Mouse (Mus musculus) liver, adult 2 months (tissue): ENCODE measurements around the gene Pcbp4. TPM values are rescaled to one million over a fixed set of nuclear protein-coding genes. Genes with fewer than 3 reads are reported as not detected.

Experiments used
- DNase-seq: peaks from one replicate; pipeline ENCODE4 v3.0.0-alpha.2; 2011; ENCODE audit warnings: low read depth, low spot score; ENCODE audit errors: extremely low read depth
- H3K27ac ChIP-seq: fragments of 200-500 bp; replicated peaks from 2 replicates; pipeline ENCODE4 v1.5.1; 2012; ENCODE audit warnings: low read depth, mild to moderate bottlenecking, control low read depth, inconsistent platforms, low read length; ENCODE audit not compliant: insufficient read depth
- H3K27me3 ChIP-seq: fragments of 200-500 bp; 2 replicates; pipeline ENCODE4 v1.6.1; 2012; ENCODE audit warnings: mild to moderate bottlenecking, moderate library complexity, low read length, inconsistent platforms; ENCODE audit not compliant: control insufficient read depth, insufficient read depth
- H3K36me3 ChIP-seq: fragments of 200-500 bp; 2 replicates; pipeline ENCODE4 v1.6.1; 2012; ENCODE audit warnings: low read length, inconsistent platforms; ENCODE audit not compliant: control insufficient read depth, insufficient read depth
- H3K4me1 ChIP-seq: fragments of 200-500 bp; 2 replicates; pipeline ENCODE4 v1.6.1; 2011; ENCODE audit warnings: low read length; ENCODE audit not compliant: control insufficient read depth, insufficient read depth
- H3K4me3 ChIP-seq: fragments of 200-500 bp; 2 replicates; pipeline ENCODE4 v1.5.1; 2011; ENCODE audit warnings: low read depth, mild to moderate bottlenecking, control low read depth, low read length, moderate library complexity; ENCODE audit not compliant: insufficient read depth
- H3K79me2 ChIP-seq: fragments of 200-500 bp; 2 replicates; pipeline ENCODE4 v1.6.1; 2012; ENCODE audit warnings: inconsistent platforms, mild to moderate bottlenecking, low read length, moderate library complexity; ENCODE audit not compliant: control insufficient read depth, insufficient read depth
- H3K9ac ChIP-seq: fragments of 200-500 bp; 2 replicates; pipeline ENCODE4 v1.6.1; 2012; ENCODE audit warnings: low read depth, mild to moderate bottlenecking, control low read depth, inconsistent platforms, low read length
- CTCF ChIP-seq: fragments of 200-500 bp; IDR thresholded peaks from 2 replicates; pipeline ENCODE4 v1.5.1; 2011; ENCODE audit warnings: low read depth, low read length, control low read depth
- POLR2A ChIP-seq: fragments of 200-500 bp; IDR thresholded peaks from 2 replicates; pipeline ENCODE4 v1.6.1; 2011; ENCODE audit warnings: low read length, control low read depth; ENCODE audit not compliant: insufficient read depth; ENCODE audit errors: extremely low read depth
- WGBS: fragments of 180-500 bp; shearing (Covaris S2); methylation state at CpG from one replicate; pipeline ENCODE4 v1.1.7; 2018; 5-methylcytosine and 5-hydroxymethylcytosine counted together
- polyA plus RNA-seq: library from polyadenylated mRNA; depleted of rRNA; stranded (reverse); fragments of >200 nt; gene quantifications from 2 replicates; pipeline ENCODE4 v1.2.3, GENCODE M21; 2012; rRNA removed
- total RNA-seq: library from RNA; depleted of rRNA; stranded (reverse); fragments of >200 nt; gene quantifications from 2 replicates; pipeline ENCODE4 v1.2.3, GENCODE M21; 2014; rRNA removed

The Pcbp4 gene
- total and polyA plus RNA-seq, 2 experiments: 15.9 to 52.5 TPM

- no peak within 1 kb of the TSS for H3K4me3 ChIP-seq
- peaks cover 3% of the 10 kb centered on the region; the same call in 1 of the 2 replicates for H3K27me3 ChIP-seq
- H3K79me2 ChIP-seq: no peaks in the 10 kb centered on the region
- TF ChIP-seq CTCF: no peak
- no peak for TF ChIP-seq POLR2A
- DNase-seq: no peak
- WGBS: 90% methylated on average over 6 of the region's 6 CpGs
- H3K9ac ChIP-seq: no peak within 1 kb of the TSS
- no peaks in the 10 kb centered on the region for H3K36me3 ChIP-seq
- H3K4me1 ChIP-seq: no peaks in the 10 kb centered on the region
- no peak within 1 kb of the TSS for H3K27ac ChIP-seq
Observed at GRCm38 (mm10) chr9:106499667-106500066, 46.6 kb downstream of the Pcbp4 start, which contains the start of gene Iqcf1. Gene Iqcf1, plus strand, starts transcription at chr9:106499967.

GRCm38 (mm10) chr9:106501846-106502245, 48.8 kb downstream of the Pcbp4 start:
- Histone ChIP-seq H3K36me3 (no peaks in the 10 kb centered on the region), H3K9ac (no peak overlapping the region), H3K4me3 (no peak overlapping the region), H3K27ac (no peak overlapping the region), H3K79me2 (no peaks in the 10 kb centered on the region), H3K4me1 (no peaks in the 10 kb centered on the region), H3K27me3 (peaks cover 3% of the 10 kb centered on the region; the same call in 1 of the 2 replicates)
- no peak for TF ChIP-seq POLR2A
- no peak for TF ChIP-seq CTCF
- DNase-seq: no peak
- WGBS: 91% methylated on average over 22 of the region's 22 CpGs

DNA sequence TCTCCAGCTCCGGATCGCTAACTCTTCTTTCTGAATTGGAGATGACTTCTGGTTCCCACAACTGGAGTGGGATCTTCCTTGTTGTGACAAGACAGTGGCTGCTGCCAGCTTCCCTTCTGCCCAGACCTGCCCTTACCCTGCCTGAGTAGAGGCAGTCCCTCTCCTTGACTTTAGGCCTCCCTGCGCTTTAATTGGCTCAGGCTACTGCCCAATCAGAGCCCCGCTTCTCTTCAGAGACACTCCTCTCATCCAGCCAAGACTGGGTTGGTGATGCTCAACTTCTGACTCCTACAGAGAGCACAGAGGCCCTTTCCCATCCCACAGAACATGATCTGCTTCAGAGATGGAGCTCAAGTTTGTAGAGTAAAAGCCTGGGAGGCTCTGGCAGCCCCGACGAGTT, 51.2 kb downstream of the Pcbp4 start:
- Histone ChIP-seq H3K4me1 (no peaks in the 10 kb centered on the region), H3K27ac (no peak overlapping the region), H3K27me3 (peaks cover 3% of the 10 kb centered on the region; the same call in 1 of the 2 replicates), H3K4me3 (no peak overlapping the region), H3K36me3 (no peaks in the 10 kb centered on the region), H3K79me2 (no peaks in the 10 kb centered on the region), H3K9ac (no peak overlapping the region)
- DNase-seq: no peak
- 86% methylated on average over 6 of the region's 6 CpGs for WGBS
- TF ChIP-seq CTCF (no peak), POLR2A (no peak)

DNA sequence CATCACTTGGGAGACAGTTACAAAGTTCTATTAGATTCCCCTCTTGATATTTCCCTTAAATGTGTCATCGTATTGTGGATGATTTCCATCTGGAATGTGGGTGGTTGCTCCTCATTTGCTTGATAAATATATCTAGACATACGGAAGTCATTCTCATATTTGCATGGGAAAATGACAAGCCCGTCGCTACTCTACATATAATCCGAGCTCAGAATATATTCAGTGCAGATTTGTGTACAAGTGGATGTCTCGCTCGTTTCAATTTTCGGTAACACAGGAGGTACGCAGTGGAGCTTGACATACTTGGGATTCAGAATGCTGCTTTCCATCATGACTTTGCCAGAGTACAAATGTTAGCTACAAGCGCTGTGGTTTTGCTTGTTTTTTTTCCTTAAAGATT, 56.3 kb downstream of the Pcbp4 start:
- Histone ChIP-seq H3K4me3 (no peak overlapping the region), H3K36me3 (no peaks in the 10 kb centered on the region), H3K9ac (no peak overlapping the region), H3K4me1 (no peaks in the 10 kb centered on the region), H3K27ac (no peak overlapping the region), H3K79me2 (no peaks in the 10 kb centered on the region), H3K27me3 (no peaks in the 10 kb centered on the region)
- no peak for DNase-seq
- TF ChIP-seq POLR2A: no peak
- TF ChIP-seq CTCF: no peak
- 94% methylated on average over 10 of the region's 10 CpGs for WGBS

DNA sequence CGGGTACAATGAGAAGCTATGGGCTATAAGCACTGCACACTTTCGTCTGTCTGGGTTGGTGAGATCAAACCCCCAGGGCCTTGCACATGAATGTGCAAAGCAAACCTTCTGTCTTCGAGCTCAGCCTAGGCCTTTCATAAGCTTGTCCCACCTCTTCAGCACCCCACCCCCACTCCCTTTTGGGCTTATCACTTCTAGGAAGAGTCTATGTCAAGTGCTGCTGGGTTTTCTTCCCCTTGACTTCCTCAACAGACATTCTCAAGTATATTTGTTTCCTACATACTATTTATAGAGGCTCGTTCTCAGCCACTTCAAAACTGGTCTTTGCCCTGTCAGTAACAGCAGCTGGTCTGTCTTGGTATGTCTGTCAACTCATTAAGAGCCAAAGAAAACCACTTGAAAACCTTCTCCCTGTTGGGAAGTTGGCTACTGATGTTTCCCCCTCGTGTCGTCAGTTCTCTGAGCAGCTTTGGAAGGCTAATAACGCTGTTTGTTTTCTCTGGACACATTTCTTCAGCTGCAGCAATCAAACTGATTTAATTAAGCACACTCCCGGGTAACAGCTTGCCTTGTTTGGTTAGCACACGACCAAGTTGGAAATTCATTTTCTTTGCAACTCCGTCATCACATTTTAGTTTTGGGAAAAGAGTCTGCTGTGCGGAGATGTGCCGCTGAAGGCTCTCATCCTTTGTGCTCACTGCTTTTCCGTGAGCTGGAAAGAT, 59.8 kb downstream of the Pcbp4 start:
- DNase-seq: no peak
- Histone ChIP-seq H3K4me1 (no peaks in the 10 kb centered on the region), H3K36me3 (no peaks in the 10 kb centered on the region), H3K9ac (no peak overlapping the region), H3K27me3 (no peaks in the 10 kb centered on the region), H3K27ac (no peak overlapping the region), H3K4me3 (no peak overlapping the region), H3K79me2 (no peaks in the 10 kb centered on the region)
- no peak for TF ChIP-seq POLR2A
- no peak for TF ChIP-seq CTCF
- 68% methylated on average over 13 of the region's 13 CpGs for WGBS

DNA sequence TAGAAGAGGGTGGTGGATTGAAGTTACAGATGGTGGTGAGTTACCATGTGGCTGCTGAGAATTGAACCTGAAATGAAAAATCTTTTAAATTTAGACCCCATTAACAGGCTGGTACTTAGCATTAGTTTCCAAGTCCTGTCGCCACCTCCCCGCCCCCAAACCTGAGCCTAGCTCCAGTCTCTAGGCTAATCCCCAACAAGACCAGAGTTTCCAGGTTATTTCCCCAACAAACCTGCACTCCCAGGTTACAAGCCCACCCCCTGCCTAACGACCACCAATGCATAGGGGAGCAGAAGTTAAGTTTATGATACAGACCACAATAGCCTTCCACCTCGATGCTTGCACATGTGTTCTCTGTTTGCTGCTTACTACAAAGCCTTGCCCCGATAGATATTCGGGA, 60.5 kb downstream of the Pcbp4 start:
- H3K4me1 ChIP-seq: no peaks in the 10 kb centered on the region
- no peaks in the 10 kb centered on the region for H3K27me3 ChIP-seq
- TF ChIP-seq CTCF (no peak), POLR2A (no peak)
- H3K9ac ChIP-seq: no peak overlapping the region
- H3K36me3 ChIP-seq: no peaks in the 10 kb centered on the region
- WGBS: 87% methylated on average over 6 of the region's 6 CpGs
- no peak overlapping the region for H3K4me3 ChIP-seq
- no peaks in the 10 kb centered on the region for H3K79me2 ChIP-seq
- no peak overlapping the region for H3K27ac ChIP-seq
- no peak for DNase-seq

Other genes with a start within 250 kb of the Pcbp4 start
- gene Tlr9, start 230.7 kb upstream of the Pcbp4 start, total RNA-seq: 0.18 and 0.27 TPM in 2 replicates
- gene Tlr9, start 230.7 kb upstream of the Pcbp4 start, polyA plus RNA-seq: 0.37 and 0.61 TPM in 2 replicates
- 270 and 285 TPM in 2 replicates for gene Alas1, start 204.6 kb upstream of the Pcbp4 start, total RNA-seq
- gene Alas1, start 204.6 kb upstream of the Pcbp4 start, polyA plus RNA-seq: 530 and 649 TPM in 2 replicates
- 1.8 and 3.2 TPM in 2 replicates for gene Poc1a, start 172.2 kb upstream of the Pcbp4 start, total RNA-seq
- 3.1 and 3.9 TPM in 2 replicates for gene Poc1a, start 172.2 kb upstream of the Pcbp4 start, polyA plus RNA-seq
- 1.8 and 2.5 TPM in 2 replicates for gene Dusp7, start 84.7 kb upstream of the Pcbp4 start, total RNA-seq
- gene Dusp7, start 84.7 kb upstream of the Pcbp4 start, polyA plus RNA-seq: 7.7 and 10.1 TPM in 2 replicates
- 182 and 210 TPM in 2 replicates for gene Rpl29, start 23.8 kb upstream of the Pcbp4 start, total RNA-seq
- gene Rpl29, start 23.8 kb upstream of the Pcbp4 start, polyA plus RNA-seq: 230 and 232 TPM in 2 replicates
- 65.2 and 76.5 TPM in 2 replicates for gene Acy1, start 15.0 kb upstream of the Pcbp4 start, total RNA-seq
- 50.7 and 64.3 TPM in 2 replicates for gene Acy1, start 15.0 kb upstream of the Pcbp4 start, polyA plus RNA-seq
- gene Abhd14b, start 5.8 kb upstream of the Pcbp4 start, total RNA-seq: 129 and 183 TPM in 2 replicates
- gene Abhd14b, start 5.8 kb upstream of the Pcbp4 start, polyA plus RNA-seq: 402 and 415 TPM in 2 replicates
- 8.2 and 10.4 TPM in 2 replicates for gene Abhd14a, start 5.6 kb upstream of the Pcbp4 start, total RNA-seq
- gene Abhd14a, start 5.6 kb upstream of the Pcbp4 start, polyA plus RNA-seq: 22.7 and 24.4 TPM in 2 replicates
- not detected in 2 replicates for gene Gpr62, start 12.6 kb downstream of the Pcbp4 start, total RNA-seq
- gene Gpr62, start 12.6 kb downstream of the Pcbp4 start, polyA plus RNA-seq: not detected in 2 replicates
- 7.8 and 9.3 TPM in 2 replicates for gene Rrp9, start 22.7 kb downstream of the Pcbp4 start, total RNA-seq
- gene Rrp9, start 22.7 kb downstream of the Pcbp4 start, polyA plus RNA-seq: 12.4 and 16.0 TPM in 2 replicates
- gene Parp3, start 23.7 kb downstream of the Pcbp4 start, total RNA-seq: 14.0 and 19.4 TPM in 2 replicates
- gene Parp3, start 23.7 kb downstream of the Pcbp4 start, polyA plus RNA-seq: 23.0 and 23.3 TPM in 2 replicates
- gene Iqcf1, start 46.7 kb downstream of the Pcbp4 start, total RNA-seq: not detected in 2 replicates
- not detected in 2 replicates for gene Iqcf1, start 46.7 kb downstream of the Pcbp4 start, polyA plus RNA-seq
- gene Iqcf5, start 61.3 kb downstream of the Pcbp4 start, total RNA-seq: not detected in 2 replicates
- gene Iqcf5, start 61.3 kb downstream of the Pcbp4 start, polyA plus RNA-seq: not detected in 2 replicates
- not detected in 2 replicates for gene Iqcf3, start 108.3 kb downstream of the Pcbp4 start, total RNA-seq
- gene Iqcf3, start 108.3 kb downstream of the Pcbp4 start, polyA plus RNA-seq: not detected in 2 replicates
- not detected in 2 replicates for gene Iqcf4, start 117.7 kb downstream of the Pcbp4 start, total RNA-seq
- not detected in 2 replicates for gene Iqcf4, start 117.7 kb downstream of the Pcbp4 start, polyA plus RNA-seq
- gene Iqcf6, start 173.3 kb downstream of the Pcbp4 start, total RNA-seq: not detected in 2 replicates
- not detected in 2 replicates for gene Iqcf6, start 173.3 kb downstream of the Pcbp4 start, polyA plus RNA-seq
- gene Grm2, start 202.8 kb downstream of the Pcbp4 start, total RNA-seq: not detected in 2 replicates
- gene Grm2, start 202.8 kb downstream of the Pcbp4 start, polyA plus RNA-seq: not detected in 2 replicates
- gene Tex264, start 232.6 kb downstream of the Pcbp4 start, total RNA-seq: 52.6 and 63.1 TPM in 2 replicates
- 147 and 163 TPM in 2 replicates for gene Tex264, start 232.6 kb downstream of the Pcbp4 start, polyA plus RNA-seq